Mouse (Mus musculus): ENCODE results near the gene Gpr182. TPM values are rescaled to one million over a fixed set of nuclear protein-coding genes. Genes with fewer than 3 reads are reported as not detected.

The Gpr182 gene
- 0.54 and 0.60 TPM in 2 replicates for polyA plus RNA-seq (2015; fragmentation: Nextera tagmentation; extraction: Ambion mirVana)

GRCm38 (mm10) chr10:127751548-127751947, at the start of gene Gpr182:
Gene Gpr182 (minus strand): TSS chr10:127751732.

DNA sequence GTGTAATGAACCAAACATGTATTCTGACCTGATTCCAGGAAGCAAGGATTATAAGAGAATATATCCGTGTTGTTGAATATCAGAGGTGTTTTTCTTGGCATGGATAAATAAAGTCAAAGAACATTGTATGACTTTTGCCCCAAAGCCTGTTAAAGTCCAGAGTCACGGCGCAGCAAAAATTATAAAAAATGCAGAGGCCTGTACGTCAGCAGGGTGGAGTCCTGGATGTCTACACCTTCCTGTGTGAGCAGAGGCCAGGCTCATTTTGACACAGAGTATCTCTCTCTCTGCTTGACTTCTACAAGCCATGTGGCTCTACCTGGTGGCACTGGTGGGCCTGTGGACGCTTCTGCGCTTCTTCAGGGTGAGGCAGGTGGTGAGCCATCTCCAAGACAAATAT, 49.4 kb upstream of the Gpr182 start, which contains the start of gene Rdh16:
Rdh16 (plus strand) TSS at position 262 of the 400 bp plus-strand sequence.

GRCm38 (mm10) chr10:127776011-127776410, 24.5 kb upstream of the Gpr182 start, which contains the start of gene Rdh9:
Gene Rdh9 (plus strand): TSS chr10:127776386.

DNA sequence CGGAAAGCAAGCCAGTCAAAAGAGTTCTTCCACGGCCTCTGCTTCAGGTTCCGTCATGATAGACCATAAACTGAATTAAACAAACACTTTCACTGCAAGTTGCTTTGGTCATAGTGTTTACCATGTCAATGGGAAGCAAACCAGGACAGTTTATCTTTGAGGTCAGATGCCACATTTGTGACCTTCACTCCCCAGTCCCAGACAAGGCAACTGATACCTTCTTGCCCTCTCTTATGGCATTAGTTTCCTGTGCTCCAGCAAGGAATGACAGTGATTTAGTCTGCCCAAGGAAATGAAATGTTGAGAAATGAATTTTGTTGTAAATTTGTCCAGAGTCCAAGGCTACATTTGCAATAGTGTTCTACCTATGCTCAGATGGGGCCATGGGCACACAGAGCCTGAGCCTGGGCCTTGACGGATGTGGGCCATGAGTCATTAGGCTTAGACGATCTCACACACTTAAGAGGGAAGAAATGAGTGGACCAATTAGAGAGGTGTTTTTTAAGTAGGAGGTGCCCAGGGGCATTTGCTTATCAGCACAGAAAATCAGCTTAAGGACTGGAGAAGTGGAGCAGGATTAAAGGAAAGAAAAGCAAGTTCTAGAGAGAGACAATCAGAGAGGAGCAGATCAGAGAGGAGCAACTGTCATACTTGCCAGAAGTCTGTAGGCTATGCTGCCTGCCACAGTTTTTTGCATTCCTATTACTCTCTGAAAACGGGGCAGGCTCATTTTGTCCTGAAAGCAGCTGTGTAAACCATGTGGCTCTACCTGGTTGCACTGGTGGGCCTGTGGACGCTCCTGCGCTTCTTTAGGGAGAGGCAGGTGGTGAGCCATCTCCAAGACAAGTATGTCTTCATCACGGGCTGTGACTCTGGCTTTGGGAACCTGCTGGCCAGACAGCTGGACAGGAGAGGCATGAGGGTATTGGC, 7.9 kb upstream of the Gpr182 start, which contains the start of the genes Rdh1 and Rdh16f1:
Rdh1 (plus strand) TSS at position 541 of the 930 bp plus-strand sequence.
Rdh16f1 (plus strand) TSS at position 607 of the 930 bp plus-strand sequence.

GRCm38 (mm10) chr10:127739083-127739660, 12.4 kb downstream of the Gpr182 start, which contains the start of gene Zbtb39:
Gene Zbtb39 (plus strand): TSS chr10:127739538.

DNA sequence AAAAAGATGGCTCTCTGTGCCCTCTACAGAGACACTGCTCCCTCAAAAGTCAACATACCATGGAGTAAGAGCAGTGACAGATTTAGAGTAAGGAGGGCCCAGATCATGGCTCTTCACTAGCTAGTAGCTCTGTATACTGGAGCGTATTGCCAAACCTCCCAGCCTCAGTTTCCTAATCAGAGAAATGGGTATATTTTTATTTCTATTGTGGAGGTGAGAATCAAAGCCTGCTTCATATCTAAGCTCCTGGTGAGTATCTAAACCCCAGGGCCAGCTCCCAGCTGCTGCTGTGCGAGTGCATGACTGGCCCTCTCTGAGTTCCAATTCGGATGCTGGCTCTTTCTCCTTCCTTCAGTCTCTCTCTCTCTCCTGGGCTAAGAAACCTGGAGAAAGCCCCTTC, 27.4 kb downstream of the Gpr182 start, which contains the start of gene Tac2:
Tac2 (plus strand) TSS at position 301 of the 400 bp plus-strand sequence.

GRCm38 (mm10) chr10:127704766-127705220, 46.7 kb downstream of the Gpr182 start, which contains the start of gene Myo1a:
Gene Myo1a (plus strand): TSS chr10:127705170.

Other genes with a start within 250 kb of the Gpr182 start
- 272 and 390 TPM in 2 replicates for gene Ndufa4l2, start 236.8 kb downstream of the Gpr182 start, polyA plus RNA-seq (2015; fragmentation: Nextera tagmentation; extraction: Ambion mirVana)
- gene Shmt2, start 229.3 kb downstream of the Gpr182 start, polyA plus RNA-seq (2015; fragmentation: Nextera tagmentation; extraction: Ambion mirVana) = 62.8 and 68.3 TPM in 2 replicates
- 1.5 and 2.4 TPM in 2 replicates for gene Nxph4, start 217.2 kb downstream of the Gpr182 start, polyA plus RNA-seq (2015; fragmentation: Nextera tagmentation; extraction: Ambion mirVana)
- gene Lrp1, start 130.6 kb downstream of the Gpr182 start, polyA plus RNA-seq (2015; fragmentation: Nextera tagmentation; extraction: Ambion mirVana) = 66.3 and 68.2 TPM in 2 replicates
- 40.9 and 44.7 TPM in 2 replicates for gene Stat6, start 108.7 kb downstream of the Gpr182 start, polyA plus RNA-seq (2015; fragmentation: Nextera tagmentation; extraction: Ambion mirVana)
- gene Nemp1, start 84.8 kb downstream of the Gpr182 start, polyA plus RNA-seq (2015; fragmentation: Nextera tagmentation; extraction: Ambion mirVana) = 5.7 and 6.4 TPM in 2 replicates
- 13.3 and 15.3 TPM in 2 replicates for gene Nab2, start 83.2 kb downstream of the Gpr182 start, polyA plus RNA-seq (2015; fragmentation: Nextera tagmentation; extraction: Ambion mirVana)
- 0.05 and 0.13 TPM in 2 replicates for gene Myo1a, start 46.6 kb downstream of the Gpr182 start, polyA plus RNA-seq (2015; fragmentation: Nextera tagmentation; extraction: Ambion mirVana)
- gene Tac2, start 27.3 kb downstream of the Gpr182 start, polyA plus RNA-seq (2015; fragmentation: Nextera tagmentation; extraction: Ambion mirVana) = not detected in 2 replicates
- gene Zbtb39, start 12.2 kb downstream of the Gpr182 start, polyA plus RNA-seq (2015; fragmentation: Nextera tagmentation; extraction: Ambion mirVana) = 1.1 and 1.4 TPM in 2 replicates
- gene Rdh1, start 8.0 kb upstream of the Gpr182 start, polyA plus RNA-seq (2015; fragmentation: Nextera tagmentation; extraction: Ambion mirVana) = not detected in 2 replicates
- gene Rdh16f1, start 8.1 kb upstream of the Gpr182 start, polyA plus RNA-seq (2015; fragmentation: Nextera tagmentation; extraction: Ambion mirVana) = not detected in 2 replicates
- gene Rdh9, start 24.7 kb upstream of the Gpr182 start, polyA plus RNA-seq (2015; fragmentation: Nextera tagmentation; extraction: Ambion mirVana) = 0.14 and 0.27 TPM in 2 replicates
- gene Rdh16, start 49.4 kb upstream of the Gpr182 start, polyA plus RNA-seq (2015; fragmentation: Nextera tagmentation; extraction: Ambion mirVana) = not detected in 2 replicates
- not detected in 2 replicates for gene Rdh19, start 98.2 kb upstream of the Gpr182 start, polyA plus RNA-seq (2015; fragmentation: Nextera tagmentation; extraction: Ambion mirVana)
- gene Rdh16f2, start 114.7 kb upstream of the Gpr182 start, polyA plus RNA-seq (2015; fragmentation: Nextera tagmentation; extraction: Ambion mirVana) = not detected in 2 replicates
- 0.12 TPM in 1 of 2 replicates, not detected in the other for gene Rdh7, start 137.1 kb upstream of the Gpr182 start, polyA plus RNA-seq (2015; fragmentation: Nextera tagmentation; extraction: Ambion mirVana)
- gene Sdr9c7, start 146.8 kb upstream of the Gpr182 start, polyA plus RNA-seq (2015; fragmentation: Nextera tagmentation; extraction: Ambion mirVana) = 0.07 TPM in 1 of 2 replicates, not detected in the other

All from urinary bladder, postnatal 0 days (tissue).